Mouse (Mus musculus) cerebellum, postnatal 25 days (tissue): ENCODE measurements around the gene Gpc6.
A peak's percentile ranks its signal among the peaks of the same experiment; 100 is the strongest.

Experiments used
- DNase-seq, 2 experiments: peaks; one replicate each; pipeline ENCODE4 v3.0.0; 2021; ENCODE audit warnings: mixed read lengths in 2 of 2

Gpc6 gene

GRCm38 (mm10) chr14:117490469-117490868 lies 565.4 kb downstream of the Gpc6 start:
- DNase-seq, result no peak

- DNase-seq, result no peak
Measured at GRCm38 (mm10) chr14:117495118-117495517, 570.0 kb downstream of the Gpc6 start.

GRCm38 (mm10) chr14:117498785-117499184 lies 573.7 kb downstream of the Gpc6 start:
- no peak for DNase-seq

- no peak for DNase-seq
Measured at GRCm38 (mm10) chr14:117499354-117499753, 574.2 kb downstream of the Gpc6 start.

GRCm38 (mm10) chr14:117514829-117515228 lies 589.7 kb downstream of the Gpc6 start:
- DNase-seq, result no peak

- DNase-seq, result peak in 1 of 2 experiments; percentile 1
Measured at GRCm38 (mm10) chr14:117519574-117519973, 594.5 kb downstream of the Gpc6 start.

- DNase-seq, result no peak
Measured at GRCm38 (mm10) chr14:117520706-117521105, 595.6 kb downstream of the Gpc6 start.

GRCm38 (mm10) chr14:117525133-117525532 lies 600.0 kb downstream of the Gpc6 start:
- no peak for DNase-seq

- no peak for DNase-seq
Measured at GRCm38 (mm10) chr14:117527053-117527452, 601.9 kb downstream of the Gpc6 start.

- no peak for DNase-seq
Measured at GRCm38 (mm10) chr14:117529439-117529838, 604.3 kb downstream of the Gpc6 start.

- no peak for DNase-seq
Measured at GRCm38 (mm10) chr14:117552776-117553175, 627.7 kb downstream of the Gpc6 start.

GRCm38 (mm10) chr14:117556715-117557320 lies 631.7 kb downstream of the Gpc6 start:
- DNase-seq, result no peak

GRCm38 (mm10) chr14:117562146-117562545 lies 637.0 kb downstream of the Gpc6 start:
- DNase-seq, result no peak

- DNase-seq, result no peak
Measured at GRCm38 (mm10) chr14:117569278-117569677, 644.2 kb downstream of the Gpc6 start.

GRCm38 (mm10) chr14:117572213-117572612 lies 647.1 kb downstream of the Gpc6 start:
- peak in 1 of 2 experiments; percentile 4 for DNase-seq

GRCm38 (mm10) chr14:117574216-117574615 lies 649.1 kb downstream of the Gpc6 start:
- no peak for DNase-seq

- no peak for DNase-seq
Measured at GRCm38 (mm10) chr14:117581740-117582139, 656.6 kb downstream of the Gpc6 start.

- no peak for DNase-seq
Measured at GRCm38 (mm10) chr14:117599758-117600157, 674.6 kb downstream of the Gpc6 start.

GRCm38 (mm10) chr14:117603837-117604236 lies 678.7 kb downstream of the Gpc6 start:
- DNase-seq, result no peak

GRCm38 (mm10) chr14:117605750-117606149 lies 680.6 kb downstream of the Gpc6 start:
- no peak for DNase-seq

GRCm38 (mm10) chr14:117611113-117611512 lies 686.0 kb downstream of the Gpc6 start:
- no peak for DNase-seq

GRCm38 (mm10) chr14:117625100-117625710 lies 700.1 kb downstream of the Gpc6 start:
- DNase-seq, result no peak

- DNase-seq, result no peak
Measured at GRCm38 (mm10) chr14:117634238-117634940, 709.3 kb downstream of the Gpc6 start.

GRCm38 (mm10) chr14:117641853-117642252 lies 716.7 kb downstream of the Gpc6 start:
- DNase-seq, result no peak
